Mouse (Mus musculus) embryonic facial prominence, embryonic 11.5 days (tissue): ENCODE data around the gene Gprc5c. TPM values are rescaled to one million over a fixed set of nuclear protein-coding genes. Genes with fewer than 3 reads are reported as not detected.
"Not testable (repeated sequence)": the region's sequence is repeated elsewhere in the genome, so short reads cannot be mapped to it uniquely, and the experiment has no call there.

Experiments
- ATAC-seq: fragments of 200-750 bp; cut with Nextera tagmentation; replicated peaks from 2 replicates; pipeline ENCODE4 v1.8.0; 2017; ENCODE audit warnings: low read depth; ENCODE audit not compliant: insufficient number of reproducible peaks, low FRiP score, low TSS enrichment
- DNase-seq: peaks from one replicate; pipeline ENCODE4 v3.0.0-alpha.2; 2015; ENCODE audit warnings: low spot score
- H3K27ac ChIP-seq: fragments of 300-500 bp; sonication (generic); replicated peaks from 2 replicates; pipeline ENCODE4 v1.5.1; 2014; ENCODE audit warnings: mild to moderate bottlenecking, low read depth, low read length, control low read depth
- H3K27me3 ChIP-seq: fragments of 300-500 bp; sonication (generic); 2 replicates; pipeline ENCODE4 v1.6.1; 2014; ENCODE audit warnings: mild to moderate bottlenecking, low read length, moderate library complexity, mixed read lengths; ENCODE audit not compliant: control insufficient read depth, insufficient read depth
- H3K36me3 ChIP-seq: fragments of 300-500 bp; sonication (generic); replicated peaks from 2 replicates; pipeline ENCODE4 v1.6.1; 2014; ENCODE audit warnings: low read depth, mild to moderate bottlenecking, low read length, moderate library complexity, mixed read lengths; ENCODE audit not compliant: control insufficient read depth, insufficient read depth
- H3K4me1 ChIP-seq: fragments of 300-500 bp; sonication (generic); 2 replicates; pipeline ENCODE4 v1.6.1; 2014; ENCODE audit warnings: low read length, mixed read lengths; ENCODE audit not compliant: control insufficient read depth, insufficient read depth
- H3K4me2 ChIP-seq: fragments of 300-500 bp; sonication (generic); 2 replicates; pipeline ENCODE4 v1.6.1; 2014; ENCODE audit warnings: low read depth, mild to moderate bottlenecking, control low read depth, low read length, moderate library complexity
- H3K4me3 ChIP-seq: fragments of 300-500 bp; sonication (generic); 2 replicates; pipeline ENCODE4 v1.5.1; 2014; ENCODE audit warnings: low read depth, low read length, control low read depth
- H3K9ac ChIP-seq: fragments of 300-500 bp; sonication (generic); replicated peaks from 2 replicates; pipeline ENCODE4 v1.6.1; 2014; ENCODE audit warnings: mild to moderate bottlenecking, control low read depth, low read length
- H3K9me3 ChIP-seq: fragments of 300-500 bp; sonication (generic); replicated peaks from 2 replicates; pipeline ENCODE4 v1.6.1; 2016; ENCODE audit warnings: mild to moderate bottlenecking, low read length, inconsistent platforms, mixed read lengths; ENCODE audit not compliant: control insufficient read depth
- WGBS: fragments of 180-500 bp; shearing (Covaris S2); extraction: QIAGEN DNeasy Blood & Tissue Kit; methylation state at CpG from one replicate; pipeline ENCODE4 v1.1.7; 2014; 5-methylcytosine and 5-hydroxymethylcytosine counted together
- polyA plus RNA-seq: library from polyadenylated mRNA; unstranded; fragments of >200 nt; fragmentation: Nextera tagmentation; extraction: Ambion mirVana; gene quantifications from 2 replicates; pipeline ENCODE4 v1.2.1, GENCODE M21; 2014

Gprc5c gene
- polyA plus RNA-seq, 1 experiment from 2014 or later: 31.5 TPM

DNA sequence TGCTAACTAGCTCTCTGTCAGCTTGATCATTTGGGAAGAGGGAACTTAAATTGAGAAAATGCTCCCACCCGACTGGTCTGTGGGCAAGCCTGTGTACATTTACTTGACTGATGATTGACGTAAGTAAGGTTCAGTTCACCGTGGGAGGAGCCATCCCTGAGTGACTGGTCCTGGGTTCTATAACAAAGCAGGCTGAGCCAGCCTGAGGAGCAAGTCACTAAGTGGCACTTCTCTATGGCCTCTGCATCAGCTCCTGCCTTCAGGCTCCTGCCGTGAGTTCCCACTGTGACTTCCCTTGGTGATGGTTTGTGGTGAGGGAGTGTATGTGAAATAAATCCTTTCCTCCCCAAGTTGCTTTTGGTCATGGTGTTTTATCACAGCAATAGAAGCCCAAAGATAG, 57.1 kb downstream of the Gprc5c start:
- no peak overlapping the region for H3K4me3 ChIP-seq
- no peak for DNase-seq
- WGBS: 42% methylated on average over 4 of the region's 4 CpGs
- H3K4me2 ChIP-seq: no peak overlapping the region
- ATAC-seq: no peak
- no peaks in the 10 kb centered on the region for H3K9me3 ChIP-seq
- H3K9ac ChIP-seq: no peak overlapping the region
- no peak overlapping the region for H3K27ac ChIP-seq
- no peaks in the 10 kb centered on the region for H3K36me3 ChIP-seq
- no peaks in the 10 kb centered on the region for H3K27me3 ChIP-seq
- H3K4me1 ChIP-seq: no peaks in the 10 kb centered on the region

DNA sequence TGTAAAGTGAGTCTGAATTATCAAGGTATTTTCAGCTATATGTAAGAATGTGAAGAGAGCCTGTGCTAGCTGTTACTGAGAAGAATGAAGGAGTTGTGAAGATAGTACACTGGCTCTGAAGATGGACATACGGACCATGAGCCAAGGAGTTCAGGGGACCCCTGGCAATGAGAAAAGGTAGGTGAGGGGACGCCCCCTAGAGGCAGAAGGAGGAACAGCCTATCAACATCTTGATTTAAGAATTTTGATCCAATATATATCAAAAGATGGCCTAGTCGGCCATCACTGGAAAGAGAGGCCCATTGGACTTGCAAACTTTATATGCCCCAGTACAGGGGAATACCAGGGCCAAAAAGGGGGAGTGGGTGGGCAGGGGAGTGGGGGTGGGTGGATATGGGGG, 58.6 kb downstream of the Gprc5c start:
- H3K27me3 ChIP-seq, H3K4me1 ChIP-seq, H3K9ac ChIP-seq, H3K9me3 ChIP-seq, H3K27ac ChIP-seq, DNase-seq, H3K4me2 ChIP-seq, H3K4me3 ChIP-seq, ATAC-seq, H3K36me3 ChIP-seq: not testable (repeated sequence)
- WGBS: 35% methylated on average over 3 of the region's 3 CpGs

DNA sequence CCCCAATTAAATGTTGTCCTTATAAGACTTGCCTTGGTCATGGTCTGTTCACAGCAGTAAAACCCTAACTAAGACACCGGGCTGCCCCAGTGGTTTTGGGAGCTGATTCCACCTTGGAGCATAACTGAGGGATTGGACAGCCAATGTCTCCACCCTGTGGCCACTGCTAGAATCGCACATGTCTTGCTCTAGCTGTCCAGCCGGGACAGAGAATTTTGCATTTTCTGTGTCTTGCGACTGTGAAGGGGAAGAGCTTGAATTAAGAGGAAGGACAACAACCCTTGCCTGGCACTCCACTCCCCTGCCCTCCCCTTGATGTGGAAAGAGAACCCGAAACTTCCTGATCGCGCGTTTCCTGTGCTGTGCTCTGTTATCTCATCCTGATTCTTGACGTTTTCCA, 61.9 kb downstream of the Gprc5c start:
- DNase-seq (peak; percentile 89), ATAC-seq (no peak)
- Histone ChIP-seq H3K4me1 (no peaks in the 10 kb centered on the region), H3K4me3 (no peak overlapping the region), H3K9me3 (no peaks in the 10 kb centered on the region), H3K36me3 (no peaks in the 10 kb centered on the region), H3K9ac (no peak overlapping the region), H3K4me2 (no peak overlapping the region), H3K27ac (no peak overlapping the region), H3K27me3 (no peaks in the 10 kb centered on the region)
- WGBS: 16% methylated on average over 9 of the region's 9 CpGs

DNA sequence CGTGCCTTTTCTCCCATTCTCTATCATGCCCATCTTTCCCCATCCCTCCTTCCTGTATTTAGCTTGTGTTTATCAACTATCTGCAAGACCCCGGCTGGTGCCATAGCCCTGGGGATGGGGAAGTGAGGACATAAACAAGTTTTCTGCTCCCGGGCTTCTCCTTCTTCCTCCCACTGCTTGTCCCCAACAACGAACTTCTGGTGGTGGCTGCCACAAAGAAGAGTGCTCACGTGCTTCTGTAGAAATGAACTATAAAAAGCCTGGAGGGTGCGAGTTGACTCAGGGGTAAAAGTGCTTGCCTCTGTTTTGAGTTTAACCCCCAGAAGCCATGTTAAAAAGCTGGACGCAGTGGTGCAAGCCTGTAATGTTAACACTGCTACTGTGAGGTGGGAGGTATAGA, 64.0 kb downstream of the Gprc5c start:
- H3K36me3 ChIP-seq: no peaks in the 10 kb centered on the region
- no peak overlapping the region for H3K9ac ChIP-seq
- no peak overlapping the region for H3K4me3 ChIP-seq
- H3K27me3 ChIP-seq: no peaks in the 10 kb centered on the region
- H3K4me1 ChIP-seq: no peaks in the 10 kb centered on the region
- DNase-seq (no peak), ATAC-seq (no peak)
- H3K4me2 ChIP-seq: no peak overlapping the region
- H3K9me3 ChIP-seq: no peaks in the 10 kb centered on the region
- no peak overlapping the region for H3K27ac ChIP-seq
- WGBS: 48% methylated on average over 7 of the region's 7 CpGs

DNA sequence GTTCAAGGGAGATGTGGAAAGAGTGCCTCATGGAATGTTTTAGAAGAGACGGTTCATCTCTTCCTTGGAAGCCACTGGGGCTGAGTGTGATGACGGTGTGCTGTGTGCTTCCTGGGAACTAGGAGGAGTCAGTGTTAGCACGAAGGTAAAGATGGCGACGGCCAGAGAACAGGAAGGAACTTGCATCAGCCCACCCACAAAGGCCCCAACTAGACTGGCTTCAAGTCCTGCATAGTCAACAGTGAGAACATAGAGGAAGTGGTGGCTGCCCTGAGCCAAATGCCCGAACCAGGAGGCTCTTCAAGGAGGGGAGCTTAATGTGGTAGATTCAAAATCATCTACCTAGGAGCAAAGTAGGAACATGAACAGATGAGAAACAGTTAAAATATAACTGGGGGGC, 66.2 kb downstream of the Gprc5c start:
- 79% methylated on average over 6 of the region's 6 CpGs for WGBS
- no peaks in the 10 kb centered on the region for H3K27me3 ChIP-seq
- no peak overlapping the region for H3K4me2 ChIP-seq
- H3K4me1 ChIP-seq: no peaks in the 10 kb centered on the region
- H3K27ac ChIP-seq: no peak overlapping the region
- ATAC-seq (no peak), DNase-seq (no peak)
- no peak overlapping the region for H3K4me3 ChIP-seq
- no peaks in the 10 kb centered on the region for H3K9me3 ChIP-seq
- H3K9ac ChIP-seq: no peak overlapping the region
- no peaks in the 10 kb centered on the region for H3K36me3 ChIP-seq

Other genes with a start within 250 kb of the Gprc5c start
- gene Rpl38, start 182.6 kb upstream of the Gprc5c start, polyA plus RNA-seq: 888 and 938 TPM in 2 replicates
- gene Ttyh2, start 175.7 kb upstream of the Gprc5c start, polyA plus RNA-seq: 15.5 and 16.4 TPM in 2 replicates
- 1.4 and 1.6 TPM in 2 replicates for gene Dnaic2, start 123.7 kb upstream of the Gprc5c start, polyA plus RNA-seq
- 0.81 and 2.1 TPM in 2 replicates for gene Kif19a, start 85.8 kb upstream of the Gprc5c start, polyA plus RNA-seq
- gene Btbd17, start 55.2 kb upstream of the Gprc5c start, polyA plus RNA-seq: 9.5 and 9.8 TPM in 2 replicates
- gene Gpr142, start 52.2 kb upstream of the Gprc5c start, polyA plus RNA-seq: not detected in 2 replicates
- 0.85 and 1.4 TPM in 2 replicates for gene Cd300a, start 38.9 kb downstream of the Gprc5c start, polyA plus RNA-seq
- gene Cd300lb, start 83.2 kb downstream of the Gprc5c start, polyA plus RNA-seq: not detected in 2 replicates
- not detected in 2 replicates for gene Cd300c, start 118.0 kb downstream of the Gprc5c start, polyA plus RNA-seq
- 0.07 and 0.15 TPM in 2 replicates for gene Cd300ld, start 138.8 kb downstream of the Gprc5c start, polyA plus RNA-seq
- gene Cd300c2, start 150.7 kb downstream of the Gprc5c start, polyA plus RNA-seq: 0.94 and 1.2 TPM in 2 replicates
- gene Cd300ld2, start 165.0 kb downstream of the Gprc5c start, polyA plus RNA-seq: not detected in 2 replicates
- gene Cd300ld4, start 175.9 kb downstream of the Gprc5c start, polyA plus RNA-seq: not detected in 2 replicates
- not detected in 2 replicates for gene Cd300ld5, start 186.6 kb downstream of the Gprc5c start, polyA plus RNA-seq
- not detected in 2 replicates for gene Cd300ld3, start 197.3 kb downstream of the Gprc5c start, polyA plus RNA-seq
- gene Cd300e, start 211.0 kb downstream of the Gprc5c start, polyA plus RNA-seq: not detected in 2 replicates
- 1.4 and 1.9 TPM in 2 replicates for gene Rab37, start 240.3 kb downstream of the Gprc5c start, polyA plus RNA-seq